Mouse (Mus musculus): ENCODE measurements at regions not wholly inside any gene's neighbourhood (a gene's known extent, or its start where the extent isn't known, plus 50 kb on each side); places are given as distances from the start of the nearest gene placed in this dataset.

DNA sequence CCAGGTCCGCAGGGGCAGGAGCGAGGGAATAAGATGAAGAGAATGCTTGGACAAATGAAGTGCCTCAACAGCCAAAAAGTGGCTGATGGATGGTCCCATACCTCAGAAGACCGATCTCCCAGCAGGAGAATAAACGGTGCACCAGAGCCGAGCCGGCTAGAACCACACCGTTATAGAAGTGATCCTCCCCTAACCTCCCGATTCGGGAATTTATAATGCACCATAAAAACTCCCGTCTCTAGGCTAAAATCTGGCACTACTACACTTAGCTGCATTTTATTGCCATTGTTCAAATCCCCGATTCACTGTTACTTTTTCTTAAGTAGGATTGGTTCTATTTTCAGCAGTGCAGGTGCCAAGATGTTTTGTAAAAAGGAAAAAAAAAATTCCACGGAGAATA lies 54.6 kb upstream of the Cdh6 start:
- Histone ChIP-seq H3K9me3 (replicated peaks) (no peaks in the 10 kb centered on the region), H3K27me3 (ENCODE audit: low read depth, poor library complexity, severe bottlenecking) (no peaks in the 10 kb centered on the region), H3K36me3 (no peaks in the 10 kb centered on the region), H3K4me3 (no peak overlapping the region), H3K27ac (no peak overlapping the region), H3K4me1 (peaks cover 4% of the 10 kb centered on the region; the same call in 1 of the 2 replicates)
- 92% methylated on average over 12 of the region's 12 CpGs for WGBS
- DNase-seq (ENCODE audit: low spot score), result no peak
